Mouse (Mus musculus) neural tube, embryonic 11.5 days (tissue): ENCODE measurements at regions not wholly inside any gene's neighbourhood (a gene's known extent, or its start where the extent isn't known, plus 50 kb on each side); places are given as distances from the start of the nearest gene placed in this dataset.

Source experiments
- ATAC-seq: fragments of 200-750 bp; cut with Nextera tagmentation; 2 replicates; pipeline ENCODE4 v1.8.0; 2017; ENCODE audit warnings: moderate number of reproducible peaks, mild to moderate bottlenecking, moderate TSS enrichment, moderate library complexity; ENCODE audit not compliant: insufficient read depth, low FRiP score, low TSS enrichment
- DNase-seq: peaks from one replicate; pipeline ENCODE4 v3.0.0-alpha.2; 2015; ENCODE audit warnings: low spot score
- H3K27ac ChIP-seq: fragments of 300-500 bp; sonication (generic); 2 replicates; pipeline ENCODE4 v1.5.1; 2014; ENCODE audit warnings: low read depth, mild to moderate bottlenecking, low read length
- H3K27me3 ChIP-seq: fragments of 300-500 bp; sonication (generic); 2 replicates; pipeline ENCODE4 v1.6.1; 2014; ENCODE audit warnings: mild to moderate bottlenecking, low read length, mixed read lengths; ENCODE audit not compliant: control insufficient read depth, insufficient read depth
- H3K36me3 ChIP-seq: fragments of 300-500 bp; sonication (generic); 2 replicates; pipeline ENCODE4 v1.6.1; 2014; ENCODE audit warnings: mild to moderate bottlenecking, low read length, moderate library complexity, mixed read lengths; ENCODE audit not compliant: control insufficient read depth, insufficient read depth
- H3K4me1 ChIP-seq: fragments of 300-500 bp; sonication (generic); 2 replicates; pipeline ENCODE4 v1.6.1; 2014; ENCODE audit warnings: low read length, mixed read lengths; ENCODE audit not compliant: control insufficient read depth, insufficient read depth
- H3K4me2 ChIP-seq: fragments of 300-500 bp; sonication (generic); 2 replicates; pipeline ENCODE4 v1.6.1; 2014; ENCODE audit warnings: low read depth, mild to moderate bottlenecking, moderate library complexity
- H3K4me3 ChIP-seq: fragments of 300-500 bp; sonication (generic); 2 replicates; pipeline ENCODE4 v1.5.1; 2014; ENCODE audit warnings: low read depth, low read length
- H3K9ac ChIP-seq: fragments of 300-500 bp; sonication (generic); 2 replicates; pipeline ENCODE4 v1.6.1; 2014; ENCODE audit warnings: mild to moderate bottlenecking, low read length
- H3K9me3 ChIP-seq: fragments of 300-500 bp; sonication (generic); 2 replicates; pipeline ENCODE4 v1.6.1; 2016; ENCODE audit warnings: low read length; ENCODE audit not compliant: control insufficient read depth
- WGBS: fragments of 180-500 bp; shearing (Covaris S2); extraction: QIAGEN DNeasy Blood & Tissue Kit; methylation state at CpG from one replicate; pipeline ENCODE4 v1.1.7; 2014; 5-methylcytosine and 5-hydroxymethylcytosine counted together

DNA sequence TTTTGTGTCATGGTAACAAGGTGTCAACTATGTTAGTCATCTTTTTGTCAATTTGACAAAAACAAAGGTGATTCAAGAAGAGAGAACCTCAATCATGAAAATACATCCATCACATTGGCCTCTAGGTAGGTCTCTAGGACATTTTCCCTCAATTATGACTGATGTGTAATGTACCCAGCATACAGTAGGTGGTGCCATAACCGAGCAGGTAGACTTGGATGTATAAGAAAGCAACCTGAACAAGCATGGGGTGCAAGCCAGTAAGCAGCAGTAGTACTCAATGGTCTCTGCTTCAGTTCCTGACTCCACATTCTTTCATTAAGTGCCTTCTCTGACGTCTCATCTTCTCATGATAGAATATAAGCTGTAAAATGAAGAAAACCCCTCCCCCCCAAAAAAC, 463.8 kb downstream of the Tmem161b start:
- Histone ChIP-seq H3K9ac (no peak overlapping the region), H3K4me2 (no peak overlapping the region), H3K4me1 (no peaks in the 10 kb centered on the region), H3K27me3 (no peaks in the 10 kb centered on the region), H3K36me3 (no peaks in the 10 kb centered on the region), H3K27ac (no peak overlapping the region), H3K4me3 (no peak overlapping the region), H3K9me3 (no peaks in the 10 kb centered on the region)
- DNase-seq (no peak), ATAC-seq (no peak)
- WGBS: 58% methylated on average over 2 of the region's 2 CpGs

DNA sequence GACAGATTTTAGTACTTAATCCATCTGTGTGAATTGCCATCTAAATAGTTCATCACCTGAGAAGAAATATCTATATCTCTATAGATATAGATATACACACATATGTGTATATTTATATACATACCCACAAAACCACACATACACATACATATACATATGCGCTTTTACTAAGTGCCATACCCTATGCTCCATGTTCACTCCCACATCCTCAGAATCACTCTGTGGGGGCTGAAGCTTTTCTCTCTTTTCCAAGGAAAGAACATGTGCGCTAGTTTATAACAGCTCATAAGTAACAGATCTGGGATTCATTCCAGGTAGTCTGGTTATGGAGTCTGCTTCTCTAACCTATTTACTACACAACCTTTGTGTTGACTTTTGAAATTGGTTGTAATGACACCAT, 471.4 kb downstream of the Tmem161b start:
- Histone ChIP-seq H3K36me3 (no peaks in the 10 kb centered on the region), H3K4me3 (no peak overlapping the region), H3K4me2 (no peak overlapping the region), H3K27ac (no peak overlapping the region), H3K4me1 (no peaks in the 10 kb centered on the region), H3K9me3 (no peaks in the 10 kb centered on the region), H3K27me3 (no peaks in the 10 kb centered on the region), H3K9ac (no peak overlapping the region)
- ATAC-seq (no peak), DNase-seq (no peak)
- WGBS: 92% methylated on average over 2 of the region's 2 CpGs

DNA sequence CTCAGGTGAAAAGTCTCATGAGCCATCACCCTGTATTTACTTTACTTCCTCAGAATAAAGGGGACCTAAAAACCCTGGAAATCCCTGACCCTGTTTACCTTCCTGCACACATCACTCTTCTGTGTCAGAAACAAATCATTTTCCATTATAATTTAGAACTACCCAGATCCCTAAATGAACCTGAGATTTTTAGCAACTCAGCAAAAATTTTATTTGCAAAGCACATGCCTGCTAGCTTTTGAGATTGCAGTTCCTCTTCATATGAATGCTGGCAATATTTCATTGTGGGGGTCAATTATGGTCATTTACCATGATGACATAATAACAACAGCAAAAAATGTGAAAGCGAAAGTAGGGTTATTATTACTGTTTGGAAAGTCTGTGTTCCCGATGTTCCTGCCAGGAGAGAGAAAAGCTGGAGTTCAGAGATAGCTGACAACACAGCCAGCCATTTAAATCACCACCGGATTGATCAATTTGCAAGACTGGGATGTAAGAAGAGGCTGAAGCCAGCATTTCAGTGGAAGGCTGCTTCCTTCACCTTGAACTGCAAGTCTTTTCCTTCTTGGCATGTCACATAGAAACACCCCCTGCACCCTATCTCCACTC, 476.5 kb downstream of the Tmem161b start:
- Histone ChIP-seq H3K36me3 (no peaks in the 10 kb centered on the region), H3K4me2 (no peak overlapping the region), H3K4me3 (no peak overlapping the region), H3K27me3 (no peaks in the 10 kb centered on the region), H3K9ac (no peak overlapping the region), H3K27ac (no peak overlapping the region), H3K9me3 (no peaks in the 10 kb centered on the region), H3K4me1 (no peaks in the 10 kb centered on the region)
- WGBS: 63% methylated on average over 3 of the region's 3 CpGs
- ATAC-seq (no peak), DNase-seq (no peak)

DNA sequence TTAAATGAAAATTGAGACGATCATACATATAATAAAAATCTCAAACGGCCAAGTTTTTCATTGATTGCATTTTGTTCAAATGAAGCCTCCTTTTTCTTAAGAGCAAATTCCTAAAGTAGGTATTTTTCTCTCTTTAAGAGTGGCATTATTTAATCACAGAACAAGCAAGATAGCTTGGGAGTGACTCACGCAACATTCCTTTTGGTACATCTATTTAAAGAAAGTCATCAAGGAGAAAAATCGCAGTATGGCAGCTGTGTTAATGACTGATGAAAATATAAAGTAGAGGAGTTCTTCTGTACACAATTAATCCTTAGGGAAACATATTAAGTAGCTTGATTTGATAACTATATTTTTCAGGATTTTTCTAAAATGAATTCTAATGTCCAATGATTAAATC, 448.0 kb upstream of the Ccnh start:
- no peaks in the 10 kb centered on the region for H3K27me3 ChIP-seq
- H3K9me3 ChIP-seq: no peaks in the 10 kb centered on the region
- H3K9ac ChIP-seq: no peak overlapping the region
- H3K27ac ChIP-seq: no peak overlapping the region
- DNase-seq: no peak
- no peaks in the 10 kb centered on the region for H3K36me3 ChIP-seq
- H3K4me2 ChIP-seq: no peak overlapping the region
- H3K4me3 ChIP-seq: no peak overlapping the region
- no peaks in the 10 kb centered on the region for H3K4me1 ChIP-seq
- WGBS: 88% methylated on average over 4 of the region's 4 CpGs
- ATAC-seq: no peak

DNA sequence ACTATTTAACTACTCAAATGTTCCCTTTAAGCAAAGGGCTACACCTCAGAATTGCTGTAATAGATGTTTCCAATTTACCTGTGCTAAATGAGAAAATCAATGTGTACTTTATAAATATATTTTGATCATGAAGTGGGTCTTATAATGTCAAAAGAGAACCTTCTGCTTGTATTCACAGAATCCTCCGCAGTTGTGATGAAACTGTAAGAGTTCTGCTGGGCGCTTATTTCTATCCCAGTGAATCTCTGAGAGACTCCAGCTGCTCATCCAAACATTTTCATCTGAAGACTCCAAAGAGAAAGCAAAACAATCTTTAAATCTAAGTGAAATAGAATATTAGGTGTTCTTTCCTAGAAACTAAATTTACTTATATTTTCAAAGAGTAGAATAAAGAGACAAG, 440.9 kb upstream of the Ccnh start:
- no peaks in the 10 kb centered on the region for H3K9me3 ChIP-seq
- H3K27me3 ChIP-seq: no peaks in the 10 kb centered on the region
- 89% methylated on average over 2 of the region's 2 CpGs for WGBS
- no peak overlapping the region for H3K27ac ChIP-seq
- ATAC-seq (no peak), DNase-seq (no peak)
- no peak overlapping the region for H3K4me3 ChIP-seq
- no peak overlapping the region for H3K9ac ChIP-seq
- H3K4me2 ChIP-seq: no peak overlapping the region
- H3K36me3 ChIP-seq: no peaks in the 10 kb centered on the region
- no peaks in the 10 kb centered on the region for H3K4me1 ChIP-seq

DNA sequence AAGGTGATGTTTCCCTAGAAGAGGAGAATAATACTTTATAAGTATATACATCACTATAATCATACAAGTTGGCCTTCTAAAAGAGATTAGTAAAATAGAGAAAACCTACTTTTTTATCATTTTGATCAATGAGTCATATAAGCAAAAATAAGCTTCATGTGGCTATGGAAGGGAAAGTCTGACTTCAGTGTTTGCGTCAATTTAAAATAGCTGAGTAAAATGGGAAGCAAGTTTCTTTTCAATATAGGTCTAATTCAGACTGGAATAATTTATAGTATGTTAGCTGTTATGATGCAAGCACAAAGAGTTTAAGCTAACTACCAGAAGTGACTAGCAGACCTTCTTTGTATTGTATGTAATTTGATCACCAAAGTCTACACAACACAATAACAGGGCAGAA, 440.0 kb upstream of the Ccnh start:
- no peaks in the 10 kb centered on the region for H3K36me3 ChIP-seq
- no peak for ATAC-seq
- H3K4me2 ChIP-seq: no peak overlapping the region
- no peak overlapping the region for H3K4me3 ChIP-seq
- WGBS: 91% methylated on average over 1 of the region's 1 CpGs
- no peaks in the 10 kb centered on the region for H3K9me3 ChIP-seq
- no peaks in the 10 kb centered on the region for H3K4me1 ChIP-seq
- no peaks in the 10 kb centered on the region for H3K27me3 ChIP-seq
- DNase-seq: no peak
- no peak overlapping the region for H3K27ac ChIP-seq
- H3K9ac ChIP-seq: no peak overlapping the region

DNA sequence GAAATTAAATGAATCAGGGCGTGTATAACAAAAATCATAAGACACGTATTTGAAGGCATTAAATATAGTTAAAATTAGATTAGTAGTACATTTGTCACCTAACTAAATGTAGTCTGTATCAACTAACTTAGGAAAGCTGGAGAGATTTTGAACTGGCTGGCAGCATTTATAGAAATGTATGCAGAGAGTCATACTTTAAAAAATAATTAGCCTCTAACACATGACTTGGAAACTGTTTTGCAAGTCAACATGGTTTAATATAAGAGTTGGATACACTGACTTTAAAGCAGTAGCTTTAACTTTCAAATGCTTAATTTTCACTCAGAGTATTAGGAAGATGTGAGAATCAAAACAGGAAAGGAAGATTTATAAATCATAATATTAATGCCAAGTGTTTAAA, 439.1 kb upstream of the Ccnh start:
- H3K4me1 ChIP-seq: no peaks in the 10 kb centered on the region
- no peak overlapping the region for H3K27ac ChIP-seq
- no peak overlapping the region for H3K4me2 ChIP-seq
- 89% methylated on average over 2 of the region's 2 CpGs for WGBS
- no peaks in the 10 kb centered on the region for H3K36me3 ChIP-seq
- H3K9me3 ChIP-seq: no peaks in the 10 kb centered on the region
- H3K27me3 ChIP-seq: no peaks in the 10 kb centered on the region
- DNase-seq (no peak), ATAC-seq (no peak)
- H3K4me3 ChIP-seq: no peak overlapping the region
- H3K9ac ChIP-seq: no peak overlapping the region

DNA sequence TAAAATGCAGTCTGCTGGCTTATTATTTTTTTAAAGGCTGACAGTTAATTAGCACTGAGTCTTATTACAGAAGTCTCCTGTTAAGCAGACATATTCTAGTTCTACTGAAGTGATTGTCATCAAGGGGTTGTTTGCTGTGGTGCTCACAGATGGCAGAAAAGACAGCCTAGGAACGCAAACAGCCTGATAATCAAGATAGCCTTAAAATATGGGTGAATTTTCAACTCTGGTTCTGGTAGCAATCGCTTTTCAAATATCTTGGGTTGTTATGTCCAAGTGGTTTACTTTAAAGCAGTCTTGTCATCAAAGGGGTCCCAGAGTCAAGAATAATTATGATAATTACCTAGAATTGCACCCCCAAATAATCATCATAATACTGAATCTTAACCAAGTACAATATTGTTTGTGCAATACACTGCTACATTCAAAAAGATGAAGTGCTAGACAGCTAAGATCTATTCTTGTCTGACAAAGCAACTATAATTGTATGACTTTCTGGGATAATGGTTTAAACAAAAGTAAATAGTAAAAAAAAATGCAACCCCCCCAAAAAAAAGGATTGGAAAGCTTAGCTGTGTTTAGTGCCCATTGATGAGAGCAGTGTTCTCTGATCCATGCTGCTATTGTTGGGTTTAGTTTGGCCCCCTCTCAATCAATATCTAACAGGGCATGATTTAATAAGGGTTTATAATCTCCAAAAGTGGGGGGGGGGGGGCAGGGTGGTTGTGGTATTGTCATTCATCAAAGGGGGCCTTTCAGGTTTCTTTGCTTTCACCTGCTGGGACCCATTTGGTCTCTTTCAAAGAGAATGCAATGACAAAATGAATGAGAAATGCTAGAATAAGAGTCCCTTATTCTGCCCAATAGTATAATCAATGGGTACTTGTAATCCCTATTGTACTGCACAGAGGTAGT, 437.4 kb upstream of the Ccnh start:
- Histone ChIP-seq H3K4me3 (no peak overlapping the region), H3K27ac (no peak overlapping the region), H3K9me3 (no peaks in the 10 kb centered on the region), H3K4me1 (no peaks in the 10 kb centered on the region), H3K36me3 (no peaks in the 10 kb centered on the region), H3K4me2 (no peak overlapping the region), H3K27me3 (no peaks in the 10 kb centered on the region), H3K9ac (no peak overlapping the region)
- WGBS: 74% methylated on average over 2 of the region's 2 CpGs
- no peak for DNase-seq
- no peak for ATAC-seq

DNA sequence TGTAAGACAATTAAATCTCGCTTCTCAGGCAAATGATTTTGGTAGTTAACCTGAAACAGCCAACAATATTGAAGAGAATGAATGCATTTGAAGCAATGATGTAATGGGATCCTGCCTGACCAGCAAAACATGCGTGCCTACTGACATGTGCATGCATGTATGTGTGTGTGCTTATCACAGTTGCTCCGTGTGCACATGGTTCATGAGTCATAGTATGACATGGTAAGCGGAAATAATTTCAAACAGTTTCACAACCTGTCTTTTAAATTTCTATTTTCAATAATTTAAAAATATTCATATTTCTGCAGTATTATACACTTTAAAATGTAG, 436.8 kb upstream of the Ccnh start:
- Histone ChIP-seq H3K36me3 (no peaks in the 10 kb centered on the region), H3K4me2 (no peak overlapping the region), H3K27me3 (no peaks in the 10 kb centered on the region), H3K4me1 (no peaks in the 10 kb centered on the region), H3K27ac (no peak overlapping the region), H3K9me3 (no peaks in the 10 kb centered on the region), H3K4me3 (no peak overlapping the region), H3K9ac (no peak overlapping the region)
- ATAC-seq (no peak), DNase-seq (no peak)
- 70% methylated on average over 4 of the region's 4 CpGs for WGBS
